Mouse (Mus musculus): Measurements from ENCODE around the gene Xkr7.

DNA sequence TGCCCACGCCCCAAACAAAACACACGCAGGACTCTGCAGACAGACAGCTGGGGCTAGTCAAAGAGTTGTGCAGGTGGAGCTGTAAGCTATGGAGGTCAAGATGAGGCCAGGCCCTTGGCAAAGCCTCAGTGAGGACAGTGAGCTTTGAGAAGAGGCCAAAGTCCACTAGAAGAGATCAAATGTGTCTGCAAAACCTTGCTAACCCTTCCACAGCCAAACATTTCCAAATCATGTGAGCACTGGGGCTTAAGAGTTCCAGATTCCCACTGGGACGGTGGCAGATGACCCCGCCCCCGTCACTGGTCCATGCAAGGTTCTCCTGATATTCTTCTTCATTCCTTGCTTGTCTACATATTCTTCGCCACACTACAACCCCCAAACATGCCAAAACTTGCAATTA is 50.2 kb downstream of the Xkr7 start:
- TF ChIP-seq POLR2A (IDR thresholded peaks at IDR 0.05; ENCODE audit: control insufficient read depth, extremely low read depth, insufficient read depth, low read length, poor library complexity) (no peak), CTCF (IDR thresholded peaks at IDR 0.05; ENCODE audit: borderline replicate concordance, control insufficient read depth, extremely low read depth, insufficient read depth, low read length, poor library complexity) (no peak)
